Mouse (Mus musculus): ENCODE results near the gene Cbarp.

Gene Cbarp

DNA sequence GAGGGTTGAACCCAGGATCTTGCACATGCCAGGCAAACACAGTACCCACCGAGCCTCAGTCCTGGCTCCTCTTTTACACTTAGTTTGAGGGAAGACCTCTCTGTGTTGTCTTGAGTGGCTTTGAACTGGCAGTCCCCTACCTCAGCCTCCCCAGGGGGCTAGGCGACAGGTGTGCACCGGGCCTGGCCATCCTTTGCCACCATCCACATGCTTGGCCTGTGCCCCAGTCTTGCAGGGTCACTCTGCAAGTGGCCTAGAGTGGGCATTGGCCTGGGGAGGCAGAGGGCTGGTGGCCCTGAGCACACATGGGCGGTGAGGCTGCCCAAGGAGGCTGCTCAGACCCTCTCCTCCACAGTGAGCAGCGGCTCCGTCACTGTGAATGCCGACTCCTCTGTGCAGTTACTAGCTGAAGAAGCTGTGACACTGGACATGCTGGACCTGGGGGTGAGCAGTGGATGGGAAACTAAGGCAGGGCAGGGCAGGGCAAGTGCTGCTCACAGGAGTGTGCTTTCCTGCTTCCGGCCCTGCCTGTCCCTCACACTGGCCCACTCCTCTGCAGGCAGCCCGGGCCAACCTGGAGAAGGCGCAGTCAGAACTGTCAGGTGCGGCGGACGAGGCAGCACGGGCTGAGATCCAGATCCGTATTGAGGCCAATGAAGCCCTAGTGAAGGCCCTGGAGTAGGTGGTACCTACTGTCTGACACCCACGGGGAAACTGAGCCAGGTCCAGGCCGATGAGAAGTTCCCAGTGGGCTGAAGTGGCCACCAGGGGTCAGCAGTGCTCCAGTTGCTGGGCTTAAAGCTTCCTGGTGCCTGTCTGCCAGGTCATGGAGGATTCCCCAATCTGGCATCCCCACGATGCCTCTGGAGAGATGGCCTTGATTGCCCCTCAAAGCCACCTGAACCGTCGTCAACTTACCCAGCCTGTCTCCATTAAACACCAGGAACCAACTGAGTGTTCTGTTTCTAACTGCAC lies 4.5 kb upstream of the Cbarp start:
- DNase-seq (ENCODE audit: low read depth, low spot score), result no peak

- no peak for DNase-seq (ENCODE audit: low read depth, low spot score)
Measured at GRCm38 (mm10) chr10:80144159-80144558, 3.5 kb upstream of the Cbarp start.

GRCm38 (mm10) chr10:80143664-80144063 lies 3.0 kb upstream of the Cbarp start:
- DNase-seq (ENCODE audit: low read depth, low spot score), result no peak

DNA sequence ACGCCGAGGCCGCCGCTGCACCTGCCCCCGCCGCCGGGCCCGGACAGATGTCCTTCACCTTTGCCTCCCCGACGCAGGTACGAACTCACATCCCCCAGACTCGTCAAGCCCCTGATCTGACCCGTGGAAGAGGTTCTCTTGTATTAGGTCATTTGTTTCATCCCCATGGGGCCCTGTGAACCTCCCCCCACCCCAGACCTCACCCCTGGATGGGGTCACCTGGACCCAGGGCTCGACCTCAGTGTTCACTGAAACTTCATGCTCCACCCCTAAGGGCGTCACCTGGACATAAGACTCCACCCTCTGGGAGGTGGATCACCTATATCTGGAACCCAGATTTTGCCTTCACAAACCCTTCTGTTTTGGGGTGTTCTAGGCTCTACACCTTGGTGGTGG lies 1.9 kb upstream of the Cbarp start:
- DNase-seq (ENCODE audit: low read depth, low spot score), result no peak

GRCm38 (mm10) chr10:80141786-80142529 lies 1.3 kb upstream of the Cbarp start:
- peak; percentile 99 for DNase-seq (ENCODE audit: low read depth, low spot score)

DNA sequence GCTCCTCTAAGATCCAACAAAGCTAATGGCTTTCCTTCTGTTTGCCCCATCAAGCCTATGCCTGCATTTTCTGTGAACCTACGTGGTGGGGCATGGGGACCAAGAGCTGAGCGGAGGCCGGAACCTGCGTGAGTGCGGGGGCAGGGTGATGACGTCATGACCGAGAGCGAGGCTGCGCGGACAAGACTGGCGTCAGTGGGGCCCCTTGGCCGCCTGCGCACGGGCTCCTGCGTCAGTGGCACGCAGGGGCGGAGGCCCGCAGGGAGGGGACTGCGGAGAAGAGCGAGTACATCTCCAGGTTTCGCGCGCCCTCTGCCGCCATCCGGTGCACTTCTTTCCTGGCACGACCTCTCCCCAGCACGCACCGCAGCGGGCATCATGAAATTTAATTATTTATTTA lies 608 bp upstream of the Cbarp start:
- DNase-seq (ENCODE audit: low read depth, low spot score), result peak; percentile 95

DNA sequence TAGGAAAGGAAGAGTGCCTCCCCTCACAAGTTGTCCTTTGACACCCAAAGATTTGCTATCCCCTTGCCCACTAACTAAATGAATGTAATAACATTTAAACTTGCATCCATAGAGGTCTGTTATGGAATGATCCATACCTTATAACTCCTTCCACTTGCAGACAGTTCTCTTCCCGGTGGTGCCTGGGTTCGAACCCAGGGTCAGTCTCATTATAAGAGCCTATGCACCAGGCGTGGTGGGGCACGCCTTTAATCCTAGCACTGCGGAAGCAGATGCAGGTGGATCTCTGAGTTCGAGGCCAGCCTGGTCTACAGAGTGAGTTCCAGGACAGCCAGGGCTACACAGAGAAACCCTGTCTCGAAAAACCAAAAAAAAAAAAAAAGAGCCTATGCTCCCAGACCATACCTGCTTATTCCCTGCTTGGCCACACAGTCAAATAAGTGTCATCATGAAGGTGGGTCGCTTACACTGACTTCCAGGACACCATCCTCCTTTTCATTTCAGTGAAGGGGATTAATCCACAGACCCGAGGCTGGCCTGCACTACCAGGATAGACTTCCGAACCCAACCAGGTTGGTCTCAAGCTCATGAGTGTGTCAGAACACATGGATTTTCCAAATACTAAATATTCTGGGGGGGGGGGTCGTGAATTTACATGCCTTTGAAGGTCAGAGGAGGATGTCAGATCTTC lies 515 bp downstream of the Cbarp start:
- no peak for DNase-seq (ENCODE audit: low read depth, low spot score)

DNA sequence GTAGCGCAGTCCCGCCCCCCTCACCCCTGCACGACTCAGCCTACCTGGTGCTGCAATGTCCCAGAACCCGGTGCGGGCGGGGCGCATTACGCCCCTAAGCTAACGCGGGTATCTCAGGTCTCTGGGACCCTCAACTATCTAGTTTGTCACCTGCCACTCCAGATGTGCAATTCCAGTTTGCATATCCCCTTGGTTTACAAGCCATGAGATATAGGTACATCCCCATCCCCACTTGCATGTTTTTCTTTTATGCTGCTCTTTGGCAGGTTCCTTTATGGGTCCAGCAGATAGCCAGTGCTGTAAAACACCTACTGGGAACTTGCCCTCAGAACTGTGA lies 1.2 kb downstream of the Cbarp start:
- DNase-seq (ENCODE audit: low read depth, low spot score), result no peak

GRCm38 (mm10) chr10:80138553-80139438 lies 1.8 kb downstream of the Cbarp start, which contains the start of gene Atp5d:
Atp5d (plus strand) TSS chr10:80138632.
- DNase-seq (ENCODE audit: low read depth, low spot score), result no peak

- no peak for DNase-seq (ENCODE audit: low read depth, low spot score)
Measured at GRCm38 (mm10) chr10:80137626-80138552, 2.7 kb downstream of the Cbarp start.

DNA sequence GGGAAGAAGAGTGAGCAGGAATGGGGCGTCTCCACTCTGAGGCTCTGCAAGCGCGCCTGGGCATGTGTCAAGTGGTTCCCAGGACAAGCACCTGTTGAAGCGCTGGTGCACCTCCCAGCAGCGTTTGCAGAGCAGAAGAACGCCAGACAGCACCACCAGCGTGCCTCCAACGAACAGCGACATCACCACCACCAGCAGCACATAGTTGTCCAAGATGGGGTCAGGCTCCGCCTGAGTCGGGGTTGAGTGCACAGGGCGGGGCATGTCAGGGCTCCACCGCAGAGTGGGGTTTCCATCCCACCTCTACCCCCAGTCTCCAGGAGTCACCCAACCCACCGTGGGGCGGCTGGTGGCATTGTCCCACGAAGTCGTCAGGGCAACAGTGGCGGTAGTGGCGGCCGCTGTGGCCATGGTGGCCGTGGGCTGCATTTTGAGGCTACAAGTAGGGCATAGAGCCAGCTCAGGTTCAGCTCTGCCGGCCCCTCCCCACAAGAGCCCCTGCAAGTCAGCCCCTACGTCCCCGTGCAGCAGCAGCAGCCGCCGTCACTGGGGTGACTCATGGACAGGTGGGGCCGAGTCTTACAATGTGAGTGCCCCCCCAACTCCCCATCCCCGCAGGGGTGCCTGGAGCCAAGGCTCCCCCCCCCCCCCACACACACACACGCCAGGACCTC lies 3.5 kb downstream of the Cbarp start:
- no peak for DNase-seq (ENCODE audit: low read depth, low spot score)

GRCm38 (mm10) chr10:80136179-80136951 lies 4.3 kb downstream of the Cbarp start:
- no peak for DNase-seq (ENCODE audit: low read depth, low spot score)

- no peak for DNase-seq (ENCODE audit: low read depth, low spot score)
Measured at GRCm38 (mm10) chr10:80135641-80136040, 5.0 kb downstream of the Cbarp start.

- DNase-seq (ENCODE audit: low read depth, low spot score), result no peak
Measured at GRCm38 (mm10) chr10:80135161-80135560, 5.5 kb downstream of the Cbarp start.

DNA sequence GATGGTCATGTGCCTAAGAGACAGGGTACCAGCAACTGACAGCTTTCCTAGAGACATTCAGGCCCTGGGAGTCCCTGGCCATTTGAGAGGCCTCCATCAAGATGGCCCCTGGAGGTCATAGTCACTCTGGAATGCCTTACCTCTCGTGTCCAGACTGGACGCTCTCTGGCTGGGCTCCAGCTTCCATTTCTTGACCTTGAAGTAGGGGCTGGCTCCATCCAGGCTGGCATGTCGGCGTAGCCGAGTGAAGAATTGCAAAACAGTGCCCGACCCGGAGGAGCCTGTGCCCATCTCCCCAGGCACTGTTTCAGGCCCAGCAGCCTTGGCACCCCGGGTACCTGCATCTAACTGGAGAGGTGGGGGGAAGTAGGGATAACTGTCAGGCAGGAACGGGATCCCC lies 6.2 kb downstream of the Cbarp start:
- DNase-seq (ENCODE audit: low read depth, low spot score), result no peak

- no peak for DNase-seq (ENCODE audit: low read depth, low spot score)
Measured at GRCm38 (mm10) chr10:80133226-80133849, 7.3 kb downstream of the Cbarp start.

GRCm38 (mm10) chr10:80131952-80132350 lies 8.7 kb downstream of the Cbarp start:
- no peak for DNase-seq (ENCODE audit: low read depth, low spot score)

DNA sequence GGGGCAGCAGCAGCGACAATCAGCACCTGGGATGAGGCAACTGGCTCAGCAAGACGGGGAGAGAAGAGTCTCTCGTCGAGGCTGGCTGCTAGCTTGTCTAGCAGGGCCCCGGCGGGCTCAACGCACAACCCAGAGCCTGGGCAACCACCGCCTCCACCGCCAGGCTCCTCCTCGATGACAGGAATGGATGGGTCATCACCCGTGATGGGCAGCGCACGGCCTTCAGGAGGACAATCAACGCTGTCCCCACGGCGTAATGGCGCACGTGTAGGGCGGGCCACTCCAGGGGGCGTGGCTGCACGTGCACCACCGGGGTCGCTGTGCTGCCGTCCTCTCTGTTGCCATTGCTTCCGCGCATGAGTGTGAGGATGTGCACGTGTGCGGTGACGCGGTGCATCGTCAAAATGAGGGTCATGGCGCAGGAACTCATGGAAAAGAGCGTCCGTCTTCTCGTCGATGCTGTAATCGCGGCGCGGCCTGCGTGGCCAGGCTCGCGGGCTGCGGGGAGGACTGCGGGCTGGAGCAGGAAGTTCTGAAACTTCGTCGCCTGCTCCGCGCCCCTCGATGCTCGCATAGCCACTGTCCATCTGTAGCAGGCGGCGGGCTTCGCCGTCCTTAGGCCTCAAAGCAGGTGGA lies 9.2 kb downstream of the Cbarp start:
- DNase-seq (ENCODE audit: low read depth, low spot score), result no peak
